Mouse (Mus musculus) embryonic facial prominence, embryonic 12.5 days (tissue): ENCODE results near the gene Umps. TPM values are rescaled to one million over a fixed set of nuclear protein-coding genes. Genes with fewer than 3 reads are reported as not detected.

Source experiments
- ATAC-seq: fragments of 200-750 bp; cut with Nextera tagmentation; 2 replicates; pipeline ENCODE4 v1.8.0; 2017; ENCODE audit not compliant: insufficient number of reproducible peaks, insufficient read depth, low FRiP score, low TSS enrichment
- H3K27ac ChIP-seq: fragments of 300-500 bp; sonication (generic); 2 replicates; pipeline ENCODE4 v1.5.1; 2016; ENCODE audit warnings: mild to moderate bottlenecking
- H3K27me3 ChIP-seq: fragments of 300-500 bp; sonication (generic); 2 replicates; pipeline ENCODE4 v1.6.1; 2016; ENCODE audit warnings: mild to moderate bottlenecking, moderate library complexity
- H3K36me3 ChIP-seq: fragments of 300-500 bp; sonication (generic); 2 replicates; pipeline ENCODE4 v1.6.1; 2016; ENCODE audit warnings: mild to moderate bottlenecking
- H3K4me1 ChIP-seq: fragments of 300-500 bp; sonication (generic); 2 replicates; pipeline ENCODE4 v1.6.1; 2016
- H3K4me2 ChIP-seq: fragments of 300-500 bp; sonication (generic); replicated peaks from 2 replicates; pipeline ENCODE4 v1.6.1; 2016; ENCODE audit warnings: mild to moderate bottlenecking, moderate library complexity
- H3K4me3 ChIP-seq: fragments of 300-500 bp; sonication (generic); 2 replicates; pipeline ENCODE4 v1.5.1; 2016; ENCODE audit warnings: mild to moderate bottlenecking
- H3K9ac ChIP-seq: fragments of 300-500 bp; sonication (generic); 2 replicates; pipeline ENCODE4 v1.6.1; 2016; ENCODE audit warnings: mild to moderate bottlenecking, moderate library complexity
- H3K9me3 ChIP-seq: fragments of 300-500 bp; sonication (generic); 2 replicates; pipeline ENCODE4 v1.6.1; 2016; ENCODE audit warnings: mild to moderate bottlenecking, moderate library complexity
- WGBS: fragments of 180-500 bp; shearing (Covaris S2); methylation state at CpG from one replicate; pipeline ENCODE4 v1.1.7; 2016; 5-methylcytosine and 5-hydroxymethylcytosine counted together
- polyA plus RNA-seq: library from polyadenylated mRNA; unstranded; fragments of >200 nt; fragmentation: Nextera tagmentation; extraction: Ambion mirVana; gene quantifications from 2 replicates; pipeline ENCODE4 v1.2.1, GENCODE M21; 2016

Umps gene
- polyA plus RNA-seq, 1 experiment from 2014 or later, result 63.6 TPM

GRCm38 (mm10) chr16:33994321-33994720, 27.5 kb upstream of the Umps start:
- 64% methylated on average over 6 of the region's 6 CpGs for WGBS
- no peak overlapping the region for H3K4me3 ChIP-seq
- no peak for ATAC-seq

GRCm38 (mm10) chr16:33990712-33991111, 23.9 kb upstream of the Umps start:
- Histone ChIP-seq H3K9ac (peak overlapping the region; percentile 34; the same call in 1 of the 2 replicates), H3K4me3 (no peak overlapping the region), H3K4me2 (no peak overlapping the region), H3K27ac (no peak overlapping the region), H3K9me3 (no peaks in the 10 kb centered on the region), H3K4me1 (no peaks in the 10 kb centered on the region), H3K27me3 (no peaks in the 10 kb centered on the region), H3K36me3 (no peaks in the 10 kb centered on the region)
- no peak for ATAC-seq
- 77% methylated on average over 4 of the region's 4 CpGs for WGBS

More at GRCm38 (mm10) chr16:33994321-33994720, 27.5 kb upstream of the Umps start:
- H3K27ac ChIP-seq, result no peak overlapping the region
- no peaks in the 10 kb centered on the region for H3K27me3 ChIP-seq
- no peaks in the 10 kb centered on the region for H3K36me3 ChIP-seq
- H3K9ac ChIP-seq, result no peak overlapping the region
- no peaks in the 10 kb centered on the region for H3K4me1 ChIP-seq
- no peaks in the 10 kb centered on the region for H3K9me3 ChIP-seq
- no peak overlapping the region for H3K4me2 ChIP-seq

- H3K9ac ChIP-seq, result no peak overlapping the region
- no peaks in the 10 kb centered on the region for H3K9me3 ChIP-seq
- H3K27ac ChIP-seq, result no peak overlapping the region
- H3K4me1 ChIP-seq, result no peaks in the 10 kb centered on the region
- no peak for ATAC-seq
- H3K36me3 ChIP-seq, result no peaks in the 10 kb centered on the region
- H3K27me3 ChIP-seq, result no peaks in the 10 kb centered on the region
- H3K4me2 ChIP-seq, result no peak overlapping the region
- no peak overlapping the region for H3K4me3 ChIP-seq
- 95% methylated on average over 1 of the region's 1 CpGs for WGBS
These were observed 22.3 kb upstream of the Umps start for GRCm38 (mm10) chr16:33989106-33989505.

GRCm38 (mm10) chr16:33988358-33989012, 21.6 kb upstream of the Umps start:
- H3K9me3 ChIP-seq, result no peaks in the 10 kb centered on the region
- H3K4me1 ChIP-seq, result no peaks in the 10 kb centered on the region
- no peak for ATAC-seq
- 60% methylated on average over 17 of the region's 17 CpGs for WGBS
- H3K9ac ChIP-seq, result no peak overlapping the region
- H3K27ac ChIP-seq, result no peak overlapping the region
- H3K36me3 ChIP-seq, result no peaks in the 10 kb centered on the region
- H3K27me3 ChIP-seq, result no peaks in the 10 kb centered on the region
- H3K4me2 ChIP-seq, result no peak overlapping the region
- no peak overlapping the region for H3K4me3 ChIP-seq

- Histone ChIP-seq H3K9ac (no peak overlapping the region), H3K36me3 (no peaks in the 10 kb centered on the region), H3K4me3 (no peak overlapping the region), H3K9me3 (no peaks in the 10 kb centered on the region), H3K4me2 (no peak overlapping the region), H3K27ac (no peak overlapping the region), H3K4me1 (no peaks in the 10 kb centered on the region), H3K27me3 (no peaks in the 10 kb centered on the region)
- 83% methylated on average over 7 of the region's 7 CpGs for WGBS
- no peak for ATAC-seq
These were observed 20.2 kb upstream of the Umps start for GRCm38 (mm10) chr16:33986993-33987392.

GRCm38 (mm10) chr16:33985372-33985771, 18.5 kb upstream of the Umps start:
- Histone ChIP-seq H3K36me3 (no peaks in the 10 kb centered on the region), H3K4me3 (no peak overlapping the region), H3K27me3 (no peaks in the 10 kb centered on the region), H3K27ac (no peak overlapping the region), H3K9ac (no peak overlapping the region), H3K4me2 (no peak overlapping the region), H3K9me3 (no peaks in the 10 kb centered on the region), H3K4me1 (no peaks in the 10 kb centered on the region)
- 91% methylated on average over 6 of the region's 6 CpGs for WGBS
- ATAC-seq, result no peak

GRCm38 (mm10) chr16:33983712-33984111, 16.9 kb upstream of the Umps start:
- Histone ChIP-seq H3K27ac (no peak overlapping the region), H3K4me1 (no peaks in the 10 kb centered on the region), H3K27me3 (no peaks in the 10 kb centered on the region), H3K36me3 (no peaks in the 10 kb centered on the region), H3K9me3 (no peaks in the 10 kb centered on the region), H3K9ac (no peak overlapping the region), H3K4me3 (no peak overlapping the region), H3K4me2 (no peak overlapping the region)
- no peak for ATAC-seq
- WGBS, result 96% methylated on average over 6 of the region's 6 CpGs

- no peaks in the 10 kb centered on the region for H3K9me3 ChIP-seq
- H3K4me2 ChIP-seq, result no peak overlapping the region
- no peaks in the 10 kb centered on the region for H3K27me3 ChIP-seq
- no peak overlapping the region for H3K4me3 ChIP-seq
- H3K36me3 ChIP-seq, result no peaks in the 10 kb centered on the region; the same call in 1 of the 2 replicates
- ATAC-seq, result no peak
- H3K27ac ChIP-seq, result no peak overlapping the region
- H3K4me1 ChIP-seq, result no peaks in the 10 kb centered on the region
- 76% methylated on average over 2 of the region's 2 CpGs for WGBS
- H3K9ac ChIP-seq, result no peak overlapping the region
These were observed 13.0 kb upstream of the Umps start for GRCm38 (mm10) chr16:33979855-33980254.

GRCm38 (mm10) chr16:33967283-33967640, 424 bp upstream of the Umps start:
- Histone ChIP-seq H3K4me1 (peaks cover 8% of the 10 kb centered on the region), H3K36me3 (peaks cover 11% of the 10 kb centered on the region; the same call in 1 of the 2 replicates), H3K27ac (peak overlapping the region; percentile 64; the same call in 1 of the 2 replicates), H3K9ac (peak overlapping the region; percentile 89), H3K9me3 (no peaks in the 10 kb centered on the region), H3K4me2 (peak overlapping the region; percentile 81), H3K4me3 (peak overlapping the region; percentile 93), H3K27me3 (no peaks in the 10 kb centered on the region)
- WGBS, result 64% methylated on average over 2 of the region's 2 CpGs
- ATAC-seq, result no peak

- Histone ChIP-seq H3K36me3 (peaks cover 24% of the 10 kb centered on the region), H3K27ac (peak overlapping the region; percentile 64), H3K9ac (peak overlapping the region; percentile 89), H3K9me3 (no peaks in the 10 kb centered on the region), H3K27me3 (no peaks in the 10 kb centered on the region), H3K4me2 (peak overlapping the region; percentile 81), H3K4me1 (peaks cover 8% of the 10 kb centered on the region), H3K4me3 (peak overlapping the region; percentile 93)
- WGBS, result 12% methylated on average over 15 of the region's 15 CpGs
- ATAC-seq, result no peak
These were observed 830 bp downstream of the Umps start for GRCm38 (mm10) chr16:33965878-33966537.

GRCm38 (mm10) chr16:33963509-33963908, 3.3 kb downstream of the Umps start:
- Histone ChIP-seq H3K4me1 (peaks cover 8% of the 10 kb centered on the region), H3K4me2 (no peak overlapping the region), H3K27me3 (no peaks in the 10 kb centered on the region), H3K9me3 (no peaks in the 10 kb centered on the region), H3K4me3 (no peak overlapping the region), H3K27ac (no peak overlapping the region), H3K36me3 (peaks cover 48% of the 10 kb centered on the region), H3K9ac (no peak overlapping the region)
- ATAC-seq, result no peak
- WGBS, result 89% methylated on average over 6 of the region's 6 CpGs

GRCm38 (mm10) chr16:33954793-33955192, 12.0 kb downstream of the Umps start:
- Histone ChIP-seq H3K9ac (no peak overlapping the region), H3K27me3 (no peaks in the 10 kb centered on the region), H3K27ac (no peak overlapping the region), H3K9me3 (no peaks in the 10 kb centered on the region), H3K4me2 (no peak overlapping the region), H3K36me3 (peaks cover 68% of the 10 kb centered on the region), H3K4me3 (no peak overlapping the region), H3K4me1 (no peaks in the 10 kb centered on the region)
- 100% methylated on average over 1 of the region's 1 CpGs for WGBS
- no peak for ATAC-seq
